Mouse (Mus musculus) lung, adult 2 months (tissue): ENCODE data around the gene Fastkd5. TPM values are rescaled to one million over a fixed set of nuclear protein-coding genes. Genes with fewer than 3 reads are reported as not detected.

ENCODE experiments used
- DNase-seq: peaks from one replicate; pipeline ENCODE4 v3.0.0; 2022
- H3K4me1 ChIP-seq: fragments of 200-500 bp; 2 replicates; pipeline ENCODE4 v1.6.1; 2011; ENCODE audit warnings: low read length; ENCODE audit not compliant: control insufficient read depth, insufficient read depth
- H3K4me3 ChIP-seq: fragments of 200-500 bp; replicated peaks from 2 replicates; pipeline ENCODE3; 2011; ENCODE audit warnings: low read depth, mild to moderate bottlenecking, control low read depth, low read length; ENCODE audit errors: extremely low read depth
- CTCF ChIP-seq: fragments of 200-500 bp; IDR thresholded peaks from 2 replicates; pipeline ENCODE4 v1.5.1; 2011; ENCODE audit warnings: mild to moderate bottlenecking, low read length, control low read depth; ENCODE audit not compliant: insufficient read depth
- POLR2A ChIP-seq: fragments of 200-500 bp; IDR thresholded peaks from 2 replicates; pipeline ENCODE4 v1.6.1; 2011; ENCODE audit warnings: low read depth, mild to moderate bottlenecking, control low read depth, low read length, borderline replicate concordance; ENCODE audit errors: extremely low read depth
- WGBS: fragments of 180-500 bp; shearing (Covaris S2); methylation state at CpG from one replicate; pipeline ENCODE4 v1.1.7; 2018; 5-methylcytosine and 5-hydroxymethylcytosine counted together
- polyA plus RNA-seq: library from polyadenylated mRNA; depleted of rRNA; stranded (reverse); fragments of >200 nt; gene quantifications from 2 replicates; pipeline ENCODE4 v1.2.3, GENCODE M21; 2012; rRNA removed

The Fastkd5 gene
- polyA plus RNA-seq, 1 experiment: 2.1 TPM

DNA sequence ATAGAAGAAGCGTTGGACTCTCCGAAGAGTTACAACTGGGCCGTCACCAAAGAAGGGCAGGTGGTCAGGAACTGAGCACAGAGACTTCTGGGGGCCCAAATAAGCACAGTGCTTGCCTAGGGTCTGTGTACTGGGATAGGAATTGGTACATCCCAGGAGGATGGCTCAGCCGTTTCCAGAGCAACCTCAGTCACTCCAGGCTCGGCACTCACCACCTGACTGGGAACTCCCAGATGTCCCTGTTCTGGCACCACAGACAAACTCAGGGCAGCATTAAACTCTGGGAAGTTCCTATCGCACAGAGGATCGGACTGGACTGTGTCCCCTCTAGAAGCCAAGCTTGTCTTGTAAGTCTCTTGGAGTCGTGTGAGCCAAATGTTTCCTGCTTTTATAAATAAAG lies 64.8 kb downstream of the Fastkd5 start:
- DNase-seq: no peak
- no peak for TF ChIP-seq POLR2A
- TF ChIP-seq CTCF: no peak
- Histone ChIP-seq H3K4me3 (no peak overlapping the region), H3K4me1 (peaks cover 5% of the 10 kb centered on the region)
- WGBS: 79% methylated on average over 8 of the region's 8 CpGs

DNA sequence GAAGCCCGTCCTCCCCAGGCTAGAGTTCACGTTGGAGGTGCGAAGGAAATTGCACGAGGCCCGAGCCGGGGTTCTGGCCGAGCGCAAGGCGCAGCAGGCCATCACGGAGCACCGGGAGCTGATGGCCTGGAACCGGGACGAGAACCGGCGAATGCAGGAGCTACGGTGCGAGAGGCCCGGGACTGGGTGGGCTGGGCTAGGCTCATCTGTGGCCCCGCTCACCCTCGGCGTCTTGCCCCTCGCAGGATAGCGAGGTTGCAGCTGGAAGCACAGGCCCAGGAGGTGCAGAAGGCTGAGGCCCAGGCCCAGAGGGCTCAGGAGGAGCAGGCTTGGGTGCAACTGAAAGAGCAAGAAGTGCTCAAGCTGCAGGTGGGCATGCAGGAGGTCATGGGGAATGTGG lies 65.8 kb downstream of the Fastkd5 start:
- DNase-seq: no peak
- peaks cover 5% of the 10 kb centered on the region for H3K4me1 ChIP-seq
- WGBS: under 1% methylated on average over 23 of the region's 23 CpGs
- no peak for TF ChIP-seq CTCF
- no peak for TF ChIP-seq POLR2A
- peak overlapping the region; percentile 94 for H3K4me3 ChIP-seq

Other genes with a start within 250 kb of the Fastkd5 start
- 17.6 and 20.5 TPM in 2 replicates for gene Cpxm1, start 232.5 kb downstream of the Fastkd5 start, polyA plus RNA-seq
- not detected in 2 replicates for gene Gm28372, start 224.8 kb downstream of the Fastkd5 start, polyA plus RNA-seq
- not detected in 2 replicates for gene 1700020A23Rik, start 224.8 kb downstream of the Fastkd5 start, polyA plus RNA-seq
- gene Tmem239, start 223.5 kb downstream of the Fastkd5 start, polyA plus RNA-seq: not detected in 2 replicates
- gene Vps16, start 205.7 kb downstream of the Fastkd5 start, polyA plus RNA-seq: 45.3 and 67.2 TPM in 2 replicates
- gene Pced1a, start 205.3 kb downstream of the Fastkd5 start, polyA plus RNA-seq: 31.7 and 33.2 TPM in 2 replicates
- gene Ptpra, start 179.7 kb downstream of the Fastkd5 start, polyA plus RNA-seq: 56.5 and 64.3 TPM in 2 replicates
- 46.3 and 66.6 TPM in 2 replicates for gene Mrps26, start 66.3 kb downstream of the Fastkd5 start, polyA plus RNA-seq
- 0.28 TPM in 1 of 2 replicates, not detected in the other for gene Oxt, start 53.9 kb downstream of the Fastkd5 start, polyA plus RNA-seq
- 0.26 TPM in 1 of 2 replicates, not detected in the other for gene Avp, start 47.5 kb downstream of the Fastkd5 start, polyA plus RNA-seq
- 4.7 and 6.0 TPM in 2 replicates for gene Ubox5, start within 50 bp of the Fastkd5 start, polyA plus RNA-seq
- 9.7 and 11.1 TPM in 2 replicates for gene Lzts3, start 12.8 kb upstream of the Fastkd5 start, polyA plus RNA-seq
- gene Ddrgk1, start 34.6 kb upstream of the Fastkd5 start, polyA plus RNA-seq: 61.0 and 70.3 TPM in 2 replicates
- gene Itpa, start 37.6 kb upstream of the Fastkd5 start, polyA plus RNA-seq: 16.5 and 17.1 TPM in 2 replicates
- 1.7 TPM in 2 replicates for gene Slc4a11, start 67.5 kb upstream of the Fastkd5 start, polyA plus RNA-seq